ENCODE assay signal across 8 mouse cellular contexts in genomic region chr19:46397436-46398001, GRCm38 (mm10). TPM values are rescaled to one million over a fixed set of nuclear protein-coding genes. Genes with fewer than 3 reads are reported as not detected.
DNase-seq lines count a peak whose midpoint lies in the region; ATAC-seq and TF ChIP-seq lines count a peak whose summit lies in the region.

No protein-coding gene starts in this region.

- DNase-seq in lung, adult 2 months, result no peak
- no peak for DNase-seq in lung, adult 18-20 months
- no peak for DNase-seq in hindbrain, embryonic 14.5 days (ENCODE audit: low spot score)
- peak; percentile 39 for DNase-seq in mesoderm, embryonic 11.5 days (ENCODE audit: low read depth, low spot score)
- DNase-seq in adrenal gland, postnatal 25 days, result no peak
- no peak for DNase-seq in cerebellum, adult 9-10 months
- DNase-seq in layer of hippocampus, postnatal 14 days (ENCODE audit: low spot score in 2 of 2), result no peak

- no peaks in the 10 kb centered on the region for H3K27me3 ChIP-seq in hindbrain, embryonic 14.5 days (ENCODE audit: control insufficient read depth, insufficient read depth, low read length)

- TF ChIP-seq POLR2A in lung, adult 2 months (IDR thresholded peaks at IDR 0.05; ENCODE audit: borderline replicate concordance, extremely low read depth, low read depth, low read length), result no peak
- TF ChIP-seq POLR2A in bone marrow macrophage, adult 2 months (IDR thresholded peaks at IDR 0.05; ENCODE audit: borderline replicate concordance, low read depth, low read length), result no peak

- peaks cover 20% of the 10 kb centered on the region for H3K4me1 ChIP-seq in lung, adult 2 months (ENCODE audit: control insufficient read depth, insufficient read depth, low read length)
- peaks cover 19% of the 10 kb centered on the region for H3K4me1 ChIP-seq in bone marrow macrophage, adult 2 months (ENCODE audit: control insufficient read depth, insufficient read depth, low read length)
- peaks cover 40% of the 10 kb centered on the region for H3K4me1 ChIP-seq in hindbrain, embryonic 14.5 days (replicated peaks; ENCODE audit: control insufficient read depth, insufficient read depth, low read length)

- peaks cover 7% of the 10 kb centered on the region; the same call in 1 of the 2 replicates for H3K36me3 ChIP-seq in hindbrain, embryonic 14.5 days (replicated peaks; ENCODE audit: control insufficient read depth, insufficient read depth)

- peak overlapping the region; percentile 65 for H3K4me2 ChIP-seq in hindbrain, embryonic 14.5 days (replicated peaks)

- H3K9me3 ChIP-seq in hindbrain, embryonic 14.5 days (ENCODE audit: control insufficient read depth, low read length), result no peaks in the 10 kb centered on the region

- H3K9ac ChIP-seq in hindbrain, embryonic 14.5 days, result peak overlapping the region; percentile 82

- H3K27ac ChIP-seq in bone marrow macrophage, adult 2 months (ENCODE audit: insufficient read depth, low read depth, low read length), result no peak overlapping the region
- peak overlapping the region; percentile 81 for H3K27ac ChIP-seq in hindbrain, embryonic 14.5 days

- ATAC-seq in hindbrain, embryonic 14.5 days (ENCODE audit: low FRiP score), result no peak

- H3K4me3 ChIP-seq in lung, adult 2 months (replicated peaks; ENCODE audit: extremely low read depth, low read depth, low read length), result peak overlapping the region; percentile 81
- peak overlapping the region; percentile 86 for H3K4me3 ChIP-seq in bone marrow macrophage, adult 2 months (ENCODE audit: insufficient read depth, low read length)
- H3K4me3 ChIP-seq in hindbrain, embryonic 14.5 days (replicated peaks; ENCODE audit: low read length), result peak overlapping the region; percentile 85

- WGBS in lung, adult 2 months, result 5% methylated on average over 19 of the region's 19 CpGs
- WGBS in hindbrain, embryonic 14.5 days, result 1% methylated on average over 18 of the region's 19 CpGs

- no peak for TF ChIP-seq CTCF in lung, adult 2 months (IDR thresholded peaks at IDR 0.05; ENCODE audit: insufficient read depth, low read length)
- no peak for TF ChIP-seq CTCF in bone marrow macrophage, adult 2 months (IDR thresholded peaks at IDR 0.05; ENCODE audit: low read depth, low read length)

RNA-seq across cellular contexts. Expression of gene Sufu, which starts 0.8 kb away (rescaled TPM):
- polyA plus RNA-seq in lung, adult 2 months (2012; rRNA removed), result 17.5 and 18.0 TPM in 2 replicates
- 14.7 and 15.1 TPM in 2 replicates for polyA plus RNA-seq in bone marrow macrophage, adult 2 months (2012; ENCODE audit: insufficient read depth, insufficient read length, missing spikeins)
- polyA plus RNA-seq in hindbrain, embryonic 14.5 days (2014; fragmentation: Nextera tagmentation; extraction: Ambion mirVana), result 23.0 and 24.1 TPM in 2 replicates
- 20.3 and 27.1 TPM in 2 replicates for total RNA-seq in adrenal gland, postnatal 25 days (2021)
- total RNA-seq in layer of hippocampus, postnatal 14 days (2021), result 10 to 100 TPM; 21.1 to 23.8 TPM

RNA-seq across cellular contexts. Expression of gene Actr1a, which starts 2.0 kb away (rescaled TPM):
- 85.4 and 112 TPM in 2 replicates for polyA plus RNA-seq in lung, adult 2 months (2012; rRNA removed)
- 79.0 and 92.5 TPM in 2 replicates for polyA plus RNA-seq in bone marrow macrophage, adult 2 months (2012; ENCODE audit: insufficient read depth, insufficient read length, missing spikeins)
- polyA plus RNA-seq in hindbrain, embryonic 14.5 days (2014; fragmentation: Nextera tagmentation; extraction: Ambion mirVana), result 327 and 382 TPM in 2 replicates
- 107 and 113 TPM in 2 replicates for total RNA-seq in adrenal gland, postnatal 25 days (2021)
- total RNA-seq in layer of hippocampus, postnatal 14 days (2021), result 100 to 1,000 TPM; 207 to 220 TPM

RNA-seq across cellular contexts. Expression of gene 2310034G01Rik, which starts 47.4 kb away (rescaled TPM):
- 6.8 and 10.1 TPM in 2 replicates for polyA plus RNA-seq in lung, adult 2 months (2012; rRNA removed)
- polyA plus RNA-seq in bone marrow macrophage, adult 2 months (2012; ENCODE audit: insufficient read depth, insufficient read length, missing spikeins), result 0.67 TPM in 1 of 2 replicates, not detected in the other
- polyA plus RNA-seq in hindbrain, embryonic 14.5 days (2014; fragmentation: Nextera tagmentation; extraction: Ambion mirVana), result 2.5 and 2.8 TPM in 2 replicates
- total RNA-seq in adrenal gland, postnatal 25 days (2021), result 1.2 TPM in 1 of 2 replicates, not detected in the other
- 1 to 10 TPM in 1 of 2 experiments, under 1 TPM in 1; 0.94 to 1.2 TPM for total RNA-seq in layer of hippocampus, postnatal 14 days (2021)

RNA-seq across cellular contexts. Expression of gene Mfsd13a, which starts 56.6 kb away (rescaled TPM):
- 26.5 and 27.1 TPM in 2 replicates for polyA plus RNA-seq in lung, adult 2 months (2012; rRNA removed)
- 23.2 and 25.5 TPM in 2 replicates for polyA plus RNA-seq in bone marrow macrophage, adult 2 months (2012; ENCODE audit: insufficient read depth, insufficient read length, missing spikeins)
- 9.9 and 10.0 TPM in 2 replicates for polyA plus RNA-seq in hindbrain, embryonic 14.5 days (2014; fragmentation: Nextera tagmentation; extraction: Ambion mirVana)
- 6.3 and 8.8 TPM in 2 replicates for total RNA-seq in adrenal gland, postnatal 25 days (2021)
- total RNA-seq in layer of hippocampus, postnatal 14 days (2021), result 10 to 100 TPM; 31.7 to 32.5 TPM

RNA-seq across cellular contexts. Expression of gene Cuedc2, which starts 59.0 kb away (rescaled TPM):
- polyA plus RNA-seq in lung, adult 2 months (2012; rRNA removed), result 47.1 and 53.9 TPM in 2 replicates
- polyA plus RNA-seq in bone marrow macrophage, adult 2 months (2012; ENCODE audit: insufficient read depth, insufficient read length, missing spikeins), result 136 and 163 TPM in 2 replicates
- polyA plus RNA-seq in hindbrain, embryonic 14.5 days (2014; fragmentation: Nextera tagmentation; extraction: Ambion mirVana), result 318 and 321 TPM in 2 replicates
- 64.1 and 81.8 TPM in 2 replicates for total RNA-seq in adrenal gland, postnatal 25 days (2021)
- 100 to 1,000 TPM; 156 to 162 TPM for total RNA-seq in layer of hippocampus, postnatal 14 days (2021)
